In the genomic region with DNA sequence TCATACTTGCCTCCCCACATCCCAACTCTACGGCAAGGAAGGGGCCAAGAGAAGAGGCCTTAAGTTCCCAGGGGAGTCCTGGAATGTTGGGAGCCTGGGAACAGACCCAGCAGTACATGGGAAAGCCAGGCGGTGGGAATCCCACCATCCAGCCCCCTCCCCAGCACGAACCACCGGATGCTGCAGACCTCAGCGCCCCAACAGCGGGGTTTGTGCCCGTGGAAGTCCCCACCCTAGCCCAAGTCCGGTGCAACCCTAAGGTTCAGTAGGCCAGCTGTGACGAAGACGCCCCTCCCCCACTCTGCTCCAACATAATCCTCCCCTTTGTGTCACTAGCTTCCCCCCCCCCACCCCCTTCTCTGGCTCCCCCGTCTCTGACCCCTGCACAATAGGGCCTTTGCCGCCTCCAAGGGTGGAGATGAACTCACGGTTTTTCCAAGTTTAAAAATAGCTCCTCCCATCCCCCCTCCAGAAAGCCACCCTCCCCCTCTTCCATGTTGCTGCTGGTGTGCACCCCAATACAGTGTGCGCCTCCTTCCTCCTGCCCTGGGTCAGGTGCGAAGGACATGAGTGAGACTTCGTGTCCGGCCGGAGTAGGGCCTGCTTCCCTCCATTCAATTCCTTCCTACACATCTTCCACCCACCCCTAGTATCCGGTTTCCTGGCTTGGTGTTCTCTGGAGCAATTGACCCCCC, we compare ENCODE assay signal across 8 mouse cellular contexts. TPM values are rescaled to one million over a fixed set of nuclear protein-coding genes. Genes with fewer than 3 reads are reported as not detected.
DNase-seq lines count a peak whose midpoint lies in the region; ATAC-seq lines count a peak whose summit lies in the region.

No protein-coding gene starts in this region.

- H3K9ac ChIP-seq in heart, embryonic 15.5 days = peak overlapping the region; percentile 71

- peaks cover 72% of the 10 kb centered on the region for H3K4me1 ChIP-seq in embryonic facial prominence, embryonic 10.5 days
- H3K4me1 ChIP-seq in heart, embryonic 15.5 days (replicated peaks) = peaks cover 72% of the 10 kb centered on the region
- H3K4me1 ChIP-seq in midbrain, embryonic 10.5 days = peaks cover 85% of the 10 kb centered on the region

- DNase-seq in cerebellum, adult 9-11 months = peak; percentile 63
- DNase-seq in cerebellum, postnatal 25 days = no peak
- peak; percentile 74 for DNase-seq in embryonic facial prominence, embryonic 10.5 days (ENCODE audit: low spot score)
- peak; percentile 77 for DNase-seq in kidney, postnatal 14 days
- peak; percentile 85 for DNase-seq in midbrain, embryonic 10.5 days (ENCODE audit: low spot score)
- no peak for DNase-seq in c-Kit-positive CD71-positive TER-119-positive erythroid progenitor cells, embryonic 14.5 days (ENCODE audit: low spot score)
- no peak for DNase-seq in right cerebral cortex, adult 2 months (ENCODE audit: low spot score in 2 of 2)

- H3K4me2 ChIP-seq in heart, embryonic 15.5 days = peak overlapping the region; percentile 92

- WGBS in embryonic facial prominence, embryonic 10.5 days = 9% methylated on average over 19 of the region's 19 CpGs
- WGBS in heart, embryonic 15.5 days = 21% methylated on average over 19 of the region's 19 CpGs
- 14% methylated on average over 19 of the region's 19 CpGs for WGBS in midbrain, embryonic 10.5 days

- no peaks in the 10 kb centered on the region for H3K36me3 ChIP-seq in embryonic facial prominence, embryonic 10.5 days (replicated peaks)
- H3K36me3 ChIP-seq in heart, embryonic 15.5 days = no peaks in the 10 kb centered on the region
- H3K36me3 ChIP-seq in midbrain, embryonic 10.5 days = no peaks in the 10 kb centered on the region

- H3K4me3 ChIP-seq in embryonic facial prominence, embryonic 10.5 days = peak overlapping the region; percentile 57
- peak overlapping the region; percentile 55 for H3K4me3 ChIP-seq in heart, embryonic 15.5 days
- H3K4me3 ChIP-seq in midbrain, embryonic 10.5 days = peak overlapping the region; percentile 59

- peaks cover 59% of the 10 kb centered on the region for H3K27me3 ChIP-seq in embryonic facial prominence, embryonic 10.5 days (replicated peaks; ENCODE audit: low read depth, poor library complexity, severe bottlenecking)
- H3K27me3 ChIP-seq in heart, embryonic 15.5 days = no peaks in the 10 kb centered on the region
- peaks cover 66% of the 10 kb centered on the region for H3K27me3 ChIP-seq in midbrain, embryonic 10.5 days (ENCODE audit: low read depth, poor library complexity, severe bottlenecking)

- H3K27ac ChIP-seq in embryonic facial prominence, embryonic 10.5 days (replicated peaks) = peak overlapping the region; percentile 86
- H3K27ac ChIP-seq in heart, embryonic 15.5 days = peak overlapping the region; percentile 96
- peak overlapping the region; percentile 92 for H3K27ac ChIP-seq in midbrain, embryonic 10.5 days (replicated peaks)

- H3K9me3 ChIP-seq in embryonic facial prominence, embryonic 10.5 days = no peaks in the 10 kb centered on the region
- H3K9me3 ChIP-seq in heart, embryonic 15.5 days (replicated peaks) = no peaks in the 10 kb centered on the region
- H3K9me3 ChIP-seq in midbrain, embryonic 10.5 days (replicated peaks) = no peaks in the 10 kb centered on the region

- peak; percentile 5; the same call in 1 of the 2 replicates for ATAC-seq in heart, embryonic 15.5 days (replicated peaks; ENCODE audit: insufficient number of reproducible peaks, insufficient read depth, low FRiP score, low read depth)

RNA-seq across cellular contexts. Expression of gene Mcam, which starts 3.5 kb away (rescaled TPM):
- polyA plus RNA-seq in embryonic facial prominence, embryonic 10.5 days (2016; fragmentation: Nextera tagmentation; extraction: Ambion mirVana) = 11.2 and 12.3 TPM in 2 replicates
- 93.4 and 102 TPM in 2 replicates for polyA plus RNA-seq in heart, embryonic 15.5 days (2015; fragmentation: Nextera tagmentation; extraction: Ambion mirVana)
- polyA plus RNA-seq in midbrain, embryonic 10.5 days (2016; fragmentation: Nextera tagmentation; extraction: Ambion mirVana) = 12.0 and 13.7 TPM in 2 replicates

RNA-seq across cellular contexts. Expression of gene Rnf26, which starts 17.4 kb away (rescaled TPM):
- polyA plus RNA-seq in embryonic facial prominence, embryonic 10.5 days (2016; fragmentation: Nextera tagmentation; extraction: Ambion mirVana) = 80.1 and 80.9 TPM in 2 replicates
- 28.7 and 39.9 TPM in 2 replicates for polyA plus RNA-seq in heart, embryonic 15.5 days (2015; fragmentation: Nextera tagmentation; extraction: Ambion mirVana)
- polyA plus RNA-seq in midbrain, embryonic 10.5 days (2016; fragmentation: Nextera tagmentation; extraction: Ambion mirVana) = 81.3 and 81.5 TPM in 2 replicates

RNA-seq across cellular contexts. Expression of gene Gm49380, which starts 17.4 kb away (rescaled TPM):
- 0.31 and 0.49 TPM in 2 replicates for polyA plus RNA-seq in embryonic facial prominence, embryonic 10.5 days (2016; fragmentation: Nextera tagmentation; extraction: Ambion mirVana)
- 0.05 and 0.13 TPM in 2 replicates for polyA plus RNA-seq in heart, embryonic 15.5 days (2015; fragmentation: Nextera tagmentation; extraction: Ambion mirVana)
- 0.35 and 0.63 TPM in 2 replicates for polyA plus RNA-seq in midbrain, embryonic 10.5 days (2016; fragmentation: Nextera tagmentation; extraction: Ambion mirVana)

RNA-seq across cellular contexts. Expression of gene C1qtnf5, which starts 23.7 kb away (rescaled TPM):
- 0.27 and 0.75 TPM in 2 replicates for polyA plus RNA-seq in embryonic facial prominence, embryonic 10.5 days (2016; fragmentation: Nextera tagmentation; extraction: Ambion mirVana)
- polyA plus RNA-seq in heart, embryonic 15.5 days (2015; fragmentation: Nextera tagmentation; extraction: Ambion mirVana) = 3.8 TPM in 2 replicates
- 0.29 and 0.93 TPM in 2 replicates for polyA plus RNA-seq in midbrain, embryonic 10.5 days (2016; fragmentation: Nextera tagmentation; extraction: Ambion mirVana)

RNA-seq across cellular contexts. Expression of gene Mfrp, which starts 29.2 kb away (rescaled TPM):
- 0.09 and 0.12 TPM in 2 replicates for polyA plus RNA-seq in embryonic facial prominence, embryonic 10.5 days (2016; fragmentation: Nextera tagmentation; extraction: Ambion mirVana)
- polyA plus RNA-seq in heart, embryonic 15.5 days (2015; fragmentation: Nextera tagmentation; extraction: Ambion mirVana) = not detected in 2 replicates
- polyA plus RNA-seq in midbrain, embryonic 10.5 days (2016; fragmentation: Nextera tagmentation; extraction: Ambion mirVana) = 0.07 and 0.17 TPM in 2 replicates

Comparison
In these comparisons a context has a peak if more than half of its experiments do, and no peak if none do; other contexts are left out.
1. DNase-seq: peak in cerebellum, adult 9-11 months (single experiment), embryonic facial prominence, embryonic 10.5 days (single experiment), kidney, postnatal 14 days (single experiment) and midbrain, embryonic 10.5 days (single experiment); none in cerebellum, postnatal 25 days (0 of 2), c-Kit-positive CD71-positive TER-119-positive erythroid progenitor cells, embryonic 14.5 days (single experiment) and right cerebral cortex, adult 2 months (0 of 2).
2. Peak in every context shown above with its lines, with median percentiles within 50 percentile points of each other: H3K27ac ChIP-seq and H3K4me3 ChIP-seq.